Mouse (Mus musculus) thymus, adult 2 months (tissue): ENCODE measurements around the gene Tipin. TPM values are rescaled to one million over a fixed set of nuclear protein-coding genes. Genes with fewer than 3 reads are reported as not detected.
"Not testable (repeated sequence)": the region's sequence is repeated elsewhere in the genome, so short reads cannot be mapped to it uniquely, and the experiment has no call there.

Experiments
- DNase-seq: peaks from one replicate; pipeline ENCODE4 v3.0.0; 2021
- H3K27ac ChIP-seq: fragments of 200-500 bp; 2 replicates; pipeline ENCODE4 v1.5.1; 2012; ENCODE audit warnings: low read length, control low read depth; ENCODE audit not compliant: control insufficient read depth, insufficient read depth
- H3K27me3 ChIP-seq: fragments of 200-500 bp; 2 replicates; pipeline ENCODE4 v1.6.1; 2012; ENCODE audit warnings: mild to moderate bottlenecking, low read length, moderate library complexity, mixed read lengths; ENCODE audit not compliant: control insufficient read depth, insufficient read depth
- H3K36me3 ChIP-seq: fragments of 200-500 bp; 2 replicates; pipeline ENCODE4 v1.6.1; 2012; ENCODE audit warnings: mild to moderate bottlenecking, low read length, moderate library complexity; ENCODE audit not compliant: control insufficient read depth, insufficient read depth
- H3K4me1 ChIP-seq: fragments of 200-500 bp; replicated peaks from 2 replicates; pipeline ENCODE4 v1.6.1; 2012; ENCODE audit warnings: low read length; ENCODE audit not compliant: control insufficient read depth, insufficient read depth
- H3K4me3 ChIP-seq: fragments of 200-500 bp; 2 replicates; pipeline ENCODE4 v1.5.1; 2012; ENCODE audit warnings: mild to moderate bottlenecking, low read length, control low read depth, moderate library complexity; ENCODE audit not compliant: control insufficient read depth, insufficient read depth
- CTCF ChIP-seq: fragments of 200-500 bp; IDR thresholded peaks from 2 replicates; pipeline ENCODE4 v1.5.1; 2012; ENCODE audit warnings: mild to moderate bottlenecking, control low read depth, low read length, moderate library complexity, borderline replicate concordance; ENCODE audit not compliant: control insufficient read depth, poor library complexity, insufficient read depth; ENCODE audit errors: extremely low read depth
- POLR2A ChIP-seq: fragments of 200-500 bp; IDR thresholded peaks from 2 replicates; pipeline ENCODE4 v1.6.1; 2012; ENCODE audit warnings: mild to moderate bottlenecking, low read length, control low read depth, moderate library complexity; ENCODE audit not compliant: control insufficient read depth, poor library complexity, insufficient read depth; ENCODE audit errors: extremely low read depth
- WGBS: fragments of 180-500 bp; shearing (Covaris S2); methylation state at CpG from one replicate; pipeline ENCODE4 v1.1.7; 2018; 5-methylcytosine and 5-hydroxymethylcytosine counted together
- polyA plus RNA-seq: library from polyadenylated mRNA; depleted of rRNA; stranded (reverse); fragments of >200 nt; gene quantifications from 2 replicates; pipeline ENCODE4 v1.2.3, GENCODE M21; 2012

The Tipin gene
- polyA plus RNA-seq, 1 experiment, result 16.5 TPM

- Histone ChIP-seq H3K4me3 (no peak overlapping the region), H3K27me3 (no peaks in the 10 kb centered on the region), H3K4me1 (no peaks in the 10 kb centered on the region), H3K36me3 (no peaks in the 10 kb centered on the region), H3K27ac (no peak overlapping the region)
- TF ChIP-seq CTCF, result no peak
- TF ChIP-seq POLR2A, result no peak
- 95% methylated on average over 1 of the region's 1 CpGs for WGBS
- DNase-seq, result no peak
Observed at GRCm38 (mm10) chr9:64267231-64267630, 14.2 kb upstream of the Tipin start.

GRCm38 (mm10) chr9:64268196-64268595, 13.2 kb upstream of the Tipin start:
- TF ChIP-seq POLR2A (no peak), CTCF (no peak)
- no peak for DNase-seq
- no peak overlapping the region for H3K27ac ChIP-seq
- H3K27me3 ChIP-seq, result no peaks in the 10 kb centered on the region
- no peaks in the 10 kb centered on the region for H3K36me3 ChIP-seq
- WGBS, result 88% methylated on average over 10 of the region's 10 CpGs
- no peaks in the 10 kb centered on the region for H3K4me1 ChIP-seq
- no peak overlapping the region for H3K4me3 ChIP-seq

- H3K36me3 ChIP-seq, result not testable (repeated sequence)
Observed at GRCm38 (mm10) chr9:64268836-64269235, 12.5 kb upstream of the Tipin start.

GRCm38 (mm10) chr9:64271249-64271648, 10.1 kb upstream of the Tipin start:
- no peak for DNase-seq
- TF ChIP-seq POLR2A, result no peak
- TF ChIP-seq CTCF, result no peak
- WGBS, result 47% methylated on average over 3 of the region's 3 CpGs

More at GRCm38 (mm10) chr9:64268836-64269235, 12.5 kb upstream of the Tipin start:
- 97% methylated on average over 8 of the region's 8 CpGs for WGBS
- H3K27me3 ChIP-seq, H3K4me1 ChIP-seq, DNase-seq, H3K4me3 ChIP-seq, H3K27ac ChIP-seq: not testable (repeated sequence)

GRCm38 (mm10) chr9:64272611-64273010, 8.8 kb upstream of the Tipin start:
- no peaks in the 10 kb centered on the region for H3K27me3 ChIP-seq
- no peaks in the 10 kb centered on the region for H3K36me3 ChIP-seq
- TF ChIP-seq POLR2A (no peak), CTCF (no peak)
- no peak overlapping the region for H3K27ac ChIP-seq
- H3K4me1 ChIP-seq, result no peaks in the 10 kb centered on the region
- 49% methylated on average over 7 of the region's 7 CpGs for WGBS
- no peak overlapping the region for H3K4me3 ChIP-seq
- DNase-seq, result no peak

More at GRCm38 (mm10) chr9:64271249-64271648, 10.1 kb upstream of the Tipin start:
- Histone ChIP-seq H3K4me3 (no peak overlapping the region), H3K4me1 (no peaks in the 10 kb centered on the region), H3K27ac (no peak overlapping the region), H3K27me3 (no peaks in the 10 kb centered on the region), H3K36me3 (no peaks in the 10 kb centered on the region)

- Histone ChIP-seq H3K27me3 (no peaks in the 10 kb centered on the region), H3K4me1 (no peaks in the 10 kb centered on the region), H3K36me3 (no peaks in the 10 kb centered on the region), H3K4me3 (no peak overlapping the region), H3K27ac (no peak overlapping the region)
- 87% methylated on average over 4 of the region's 4 CpGs for WGBS
- TF ChIP-seq POLR2A, result no peak
- no peak for TF ChIP-seq CTCF
- no peak for DNase-seq
Observed at GRCm38 (mm10) chr9:64273757-64274156, 7.6 kb upstream of the Tipin start.

- TF ChIP-seq POLR2A (no peak), CTCF (no peak)
- Histone ChIP-seq H3K4me3 (no peak overlapping the region), H3K4me1 (no peaks in the 10 kb centered on the region), H3K36me3 (no peaks in the 10 kb centered on the region), H3K27me3 (no peaks in the 10 kb centered on the region), H3K27ac (no peak overlapping the region)
- DNase-seq, result no peak
- 83% methylated on average over 4 of the region's 4 CpGs for WGBS
Observed at GRCm38 (mm10) chr9:64274291-64274690, 7.1 kb upstream of the Tipin start.
